ENCODE assay signal across 17 mouse cellular contexts in genomic region chr11:42954169-42954568, GRCm38 (mm10).
"Had no signal": no experiment of that assay in that cellular context is flagged by ENCODE, and none has a peak within 500 bp of the region (broad histone marks: within the 10 kb centered on the region; RNA-seq: fewer than 3 reads in every experiment).

No protein-coding gene starts in this region.

- H3K9me3 ChIP-seq: neural tube, embryonic 12.5 days; neural tube, embryonic 13.5 days; neural tube, embryonic 15.5 days; stomach, embryonic 15.5 days had no signal

- H3K36me3 ChIP-seq: neural tube, embryonic 12.5 days; neural tube, embryonic 13.5 days; neural tube, embryonic 15.5 days; stomach, embryonic 15.5 days had no signal

- H3K27ac ChIP-seq: neural tube, embryonic 12.5 days; neural tube, embryonic 13.5 days; neural tube, embryonic 15.5 days; stomach, embryonic 15.5 days; stomach, postnatal 0 days had no signal

- H3K4me1 ChIP-seq: neural tube, embryonic 12.5 days; neural tube, embryonic 13.5 days; neural tube, embryonic 15.5 days; stomach, embryonic 15.5 days had no signal

- H3K9ac ChIP-seq: neural tube, embryonic 12.5 days; neural tube, embryonic 13.5 days; neural tube, embryonic 15.5 days; stomach, embryonic 15.5 days had no signal

- DNase-seq: retina, postnatal 1 day; right cerebral cortex, adult 18-20 months; right cerebral cortex, postnatal 14 days; right cerebral cortex, postnatal 25 days; right cerebral cortex, postnatal 4 days; spleen, adult 18-20 months; thymus, adult 18-20 months; thymus, adult 2 months; thymus, postnatal 14 days; thymus, postnatal 25 days; thymus, postnatal 36 days; thymus, postnatal 4 days had no signal

- H3K4me2 ChIP-seq: neural tube, embryonic 12.5 days; neural tube, embryonic 13.5 days; neural tube, embryonic 15.5 days; stomach, embryonic 15.5 days had no signal

- H3K4me3 ChIP-seq: neural tube, embryonic 12.5 days; neural tube, embryonic 13.5 days; neural tube, embryonic 15.5 days; stomach, embryonic 15.5 days had no signal

- H3K27me3 ChIP-seq: neural tube, embryonic 12.5 days; neural tube, embryonic 13.5 days; neural tube, embryonic 15.5 days; stomach, embryonic 15.5 days had no signal
